Mouse (Mus musculus) adipocyte (in vitro differentiated cells): ENCODE measurements around the gene Hps3.
"Not testable (repeated sequence)": the region's sequence is repeated elsewhere in the genome, so short reads cannot be mapped to it uniquely, and the experiment has no call there.

ENCODE experiments used
- DNase-seq: peaks from one replicate; pipeline ENCODE4 v3.0.0-alpha.2; 2016; ENCODE audit warnings: low spot score

The Hps3 gene

DNA sequence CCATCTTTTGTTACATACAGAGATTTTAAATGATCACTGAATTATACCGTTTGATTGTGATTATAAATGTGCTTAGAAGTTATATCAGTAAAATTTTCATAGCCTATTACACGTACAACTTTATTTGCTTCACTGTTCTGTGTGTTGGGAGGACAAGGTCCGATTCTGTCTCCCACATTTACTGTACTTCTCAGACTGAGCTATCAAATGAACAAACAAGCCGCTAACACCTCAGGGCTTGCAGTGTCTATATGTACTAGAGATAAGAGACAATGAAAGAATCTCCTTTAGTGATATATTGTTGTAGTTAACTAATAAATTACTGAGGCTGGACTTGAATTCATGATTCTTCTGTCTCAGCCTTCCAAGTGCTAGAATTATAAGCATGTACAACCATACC lies 27.8 kb downstream of the Hps3 start:
- no peak for DNase-seq

DNA sequence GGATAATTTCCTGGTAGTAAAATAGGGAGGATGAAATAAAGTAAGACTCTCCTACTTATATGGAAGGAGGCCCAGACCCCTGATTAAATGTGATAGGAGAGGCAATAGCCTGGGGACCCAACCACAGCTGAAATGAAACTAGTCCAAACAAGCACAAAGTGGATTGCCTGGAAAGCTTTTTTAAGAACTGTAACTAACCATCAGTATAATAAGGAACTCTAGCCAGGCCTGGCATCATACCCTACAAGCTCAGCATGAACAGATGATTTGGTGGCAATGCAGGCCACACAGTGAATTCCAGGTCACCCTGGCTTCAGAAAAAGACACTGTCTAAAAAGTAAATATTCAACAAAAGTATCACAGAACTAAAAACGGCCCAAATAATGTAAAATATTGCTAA lies 29.5 kb downstream of the Hps3 start:
- peak; percentile 74 for DNase-seq

DNA sequence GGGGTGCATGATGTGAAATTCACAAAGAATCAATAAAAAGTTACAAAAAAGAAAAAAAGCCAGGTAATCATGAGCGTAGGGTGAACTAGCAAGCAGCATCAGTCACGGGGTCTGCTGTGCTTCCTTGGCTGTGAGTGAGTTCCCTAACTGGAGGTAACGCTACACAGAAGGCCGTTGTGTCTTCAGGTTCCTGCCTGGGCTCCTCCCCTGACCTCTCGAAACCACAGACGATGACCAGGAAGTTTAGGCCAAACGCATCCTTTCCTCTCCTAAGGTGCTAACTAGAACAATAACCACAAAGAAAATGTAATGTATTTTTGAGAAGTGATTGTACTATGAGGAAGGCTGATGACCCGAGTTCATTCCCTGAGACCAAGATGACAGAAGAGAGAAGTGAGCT lies 30.7 kb downstream of the Hps3 start:
- no peak for DNase-seq

DNA sequence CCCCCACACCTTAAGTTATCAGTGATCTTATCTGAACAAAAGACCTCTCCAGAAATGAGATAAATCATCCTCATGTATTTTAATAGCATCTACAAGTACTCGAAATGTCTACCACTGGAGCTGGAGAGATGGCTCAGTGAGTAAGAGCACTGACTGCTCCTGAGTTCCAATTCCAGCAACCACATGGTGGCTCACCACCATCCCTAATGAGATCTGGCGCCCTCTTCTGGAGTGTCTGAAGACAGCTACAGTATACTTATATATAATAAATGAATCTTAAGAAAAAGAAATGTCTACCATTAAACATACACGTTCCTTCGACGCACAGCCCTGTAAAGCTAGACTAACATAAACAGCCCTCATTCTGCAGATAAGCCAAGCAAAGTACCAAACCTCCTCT lies 32.3 kb downstream of the Hps3 start:
- DNase-seq = peak; percentile 33

DNA sequence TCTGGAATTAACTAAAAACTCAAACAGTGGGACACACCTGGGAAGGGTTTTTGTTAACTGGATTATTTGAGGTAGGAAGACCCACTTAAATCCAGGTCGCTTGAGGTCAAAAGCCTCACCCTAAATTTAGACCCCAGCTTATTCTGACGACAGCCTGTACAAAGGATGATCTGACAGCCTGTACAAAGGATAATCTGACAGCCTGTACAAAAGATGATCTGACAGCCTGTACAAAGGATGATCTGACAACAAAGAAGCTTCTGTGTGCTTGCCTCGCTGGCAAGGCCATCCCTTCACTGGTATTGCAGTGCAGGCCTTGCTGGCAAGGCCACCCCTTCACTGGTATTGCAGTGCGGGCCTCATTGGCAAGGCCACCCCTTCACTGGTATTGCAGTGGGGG lies 34.3 kb downstream of the Hps3 start:
- DNase-seq = no peak

DNA sequence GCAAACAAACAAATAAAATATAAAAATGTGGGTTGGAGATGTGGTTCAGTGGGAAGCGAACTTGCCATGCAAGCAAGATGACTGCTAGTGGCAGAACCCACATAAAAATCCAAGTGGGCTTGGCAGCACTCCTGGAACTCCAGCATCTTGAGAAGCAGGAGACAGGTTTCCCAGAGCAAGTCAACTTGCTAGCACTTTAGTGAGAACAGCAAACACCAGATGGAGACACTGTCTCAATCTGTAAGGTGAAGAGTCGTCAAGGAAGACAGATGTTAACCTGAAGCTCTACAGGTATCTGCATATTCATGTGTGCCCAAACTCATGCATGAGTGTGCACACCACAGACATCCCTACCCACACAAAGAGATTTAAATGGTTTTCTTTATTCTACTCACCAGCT lies 35.6 kb downstream of the Hps3 start:
- no peak for DNase-seq

DNA sequence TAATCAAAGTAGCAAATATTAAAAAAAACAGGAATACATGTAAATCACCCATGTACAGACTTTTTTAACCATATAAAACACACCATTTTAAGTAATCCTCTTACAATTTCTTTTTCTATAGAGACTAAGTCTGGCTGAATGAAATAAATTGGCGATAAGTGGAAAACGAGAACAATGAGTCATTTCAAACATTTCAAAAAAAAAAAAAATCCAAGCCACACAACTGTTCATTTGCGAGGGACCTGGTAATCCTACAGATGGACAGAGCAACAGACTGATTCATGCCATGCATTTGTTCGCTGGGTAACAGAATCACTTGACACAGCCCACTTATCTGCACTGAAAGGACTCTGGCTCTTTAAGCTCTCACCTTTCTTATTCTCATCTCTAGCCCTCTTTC lies 42.7 kb downstream of the Hps3 start:
- DNase-seq = no peak

DNA sequence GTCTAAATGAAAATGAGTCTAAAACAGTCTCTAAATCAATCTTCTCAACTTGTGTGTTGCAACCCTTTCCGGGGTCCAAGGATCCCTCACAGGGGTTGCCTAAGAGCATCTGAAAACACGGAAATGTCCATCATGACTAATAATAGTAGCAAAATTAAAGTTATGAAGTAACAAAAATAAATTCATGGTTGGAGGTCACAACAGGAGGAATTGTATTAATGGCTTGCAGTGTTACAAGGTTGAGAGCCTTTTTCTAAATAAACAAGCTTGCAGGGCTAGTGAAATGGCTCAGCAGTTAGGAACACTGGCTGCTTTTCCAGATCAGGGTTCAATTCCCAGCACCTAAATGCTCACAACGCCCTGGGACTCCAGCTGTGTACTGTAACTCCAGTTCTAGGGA lies 45.1 kb downstream of the Hps3 start:
- DNase-seq = peak; percentile 73

DNA sequence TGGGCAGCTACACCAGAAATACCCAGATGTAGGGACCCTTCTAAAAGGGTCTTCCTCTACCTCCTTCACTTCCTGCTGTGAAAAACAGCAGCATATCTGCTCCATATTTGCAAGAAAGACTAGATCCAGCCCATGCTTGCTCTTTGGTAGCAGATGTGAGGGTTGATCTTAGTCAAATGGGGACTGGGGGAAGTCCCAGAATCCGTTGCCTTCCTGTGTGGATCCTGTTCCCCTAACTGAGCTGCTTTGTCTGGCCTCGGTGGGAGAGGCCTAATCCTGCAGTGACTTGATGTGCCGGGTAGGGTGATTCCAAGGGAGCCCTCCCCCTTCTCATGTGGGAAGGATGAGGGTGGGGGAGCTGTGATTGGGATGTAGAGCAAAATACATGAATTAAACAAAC lies 49.0 kb downstream of the Hps3 start:
- DNase-seq = no peak

DNA sequence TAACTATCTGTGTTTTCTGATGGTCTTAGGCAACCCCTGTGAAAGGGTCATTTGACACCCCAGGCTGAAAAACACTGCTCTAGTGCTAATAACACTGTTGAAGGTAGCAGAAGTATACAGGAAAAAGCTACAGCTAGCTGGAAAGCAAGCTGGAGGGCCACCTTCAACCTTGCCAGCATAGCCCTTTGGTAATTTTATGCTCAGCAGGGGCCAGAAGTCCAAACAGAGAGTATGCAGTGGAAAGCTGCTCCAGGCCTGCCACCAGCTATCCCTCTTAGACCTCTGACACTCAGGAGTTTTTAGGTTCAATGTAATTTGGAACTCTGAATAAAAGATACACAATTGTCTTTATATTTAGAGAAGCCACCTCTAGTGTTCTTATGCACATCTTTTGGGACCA lies 52.3 kb downstream of the Hps3 start:
- DNase-seq = no peak

DNA sequence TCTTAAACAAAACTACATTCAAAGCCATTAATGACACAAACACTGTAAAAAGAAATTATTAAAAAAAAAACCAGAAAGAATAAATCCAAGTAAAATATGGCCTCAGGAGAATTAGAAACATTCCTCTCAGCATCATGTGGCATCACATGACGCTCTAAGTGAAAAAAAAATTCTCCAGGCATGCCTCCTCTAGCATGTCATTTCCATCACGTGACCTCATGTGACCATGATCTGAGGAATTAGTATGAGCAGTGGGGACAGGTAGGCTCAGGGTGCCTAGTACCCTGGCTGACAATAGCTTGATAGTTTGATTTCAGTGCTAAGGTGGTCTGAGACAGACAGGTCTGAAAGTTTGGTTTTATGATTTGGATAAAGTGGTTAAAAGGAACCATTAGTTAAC lies 54.0 kb downstream of the Hps3 start:
- no peak for DNase-seq

DNA sequence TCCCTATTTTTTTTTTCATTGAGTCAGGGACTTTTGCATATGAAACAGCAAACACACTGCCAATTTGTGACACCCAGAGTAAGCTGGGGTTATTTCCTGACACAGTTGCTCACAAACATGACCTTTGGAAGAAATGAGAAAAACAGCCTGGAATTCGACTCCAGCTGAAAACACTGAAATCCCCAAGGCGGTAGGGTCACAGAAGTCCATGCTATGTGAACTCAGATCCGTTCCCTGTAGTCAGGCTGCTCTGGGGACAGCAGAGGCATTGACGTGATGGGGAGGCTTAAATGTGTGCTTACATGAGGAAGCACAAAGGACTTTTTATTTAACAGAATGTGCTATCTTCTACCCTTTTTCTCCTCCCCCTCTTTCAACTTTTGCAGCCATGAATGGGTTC lies 56.6 kb downstream of the Hps3 start:
- peak; percentile 98 for DNase-seq

DNA sequence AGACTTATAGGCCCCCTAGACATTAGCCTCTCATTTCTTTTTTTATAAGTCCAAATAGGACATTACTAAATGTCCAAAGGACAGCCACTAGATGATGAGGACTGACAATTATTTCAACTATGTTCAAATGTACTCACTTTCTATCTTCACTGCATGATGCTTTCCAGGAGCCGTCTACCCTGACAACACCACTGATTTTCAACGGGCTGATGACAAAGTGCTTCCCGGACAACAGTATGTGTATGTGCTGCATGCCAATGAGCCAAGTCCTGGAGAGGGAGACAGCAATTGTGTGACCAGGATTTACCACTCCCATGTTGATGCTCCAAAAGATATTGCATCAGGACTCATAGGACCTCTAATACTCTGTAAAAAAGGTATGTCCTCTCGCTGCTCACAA lies 69.0 kb downstream of the Hps3 start:
- no peak for DNase-seq

DNA sequence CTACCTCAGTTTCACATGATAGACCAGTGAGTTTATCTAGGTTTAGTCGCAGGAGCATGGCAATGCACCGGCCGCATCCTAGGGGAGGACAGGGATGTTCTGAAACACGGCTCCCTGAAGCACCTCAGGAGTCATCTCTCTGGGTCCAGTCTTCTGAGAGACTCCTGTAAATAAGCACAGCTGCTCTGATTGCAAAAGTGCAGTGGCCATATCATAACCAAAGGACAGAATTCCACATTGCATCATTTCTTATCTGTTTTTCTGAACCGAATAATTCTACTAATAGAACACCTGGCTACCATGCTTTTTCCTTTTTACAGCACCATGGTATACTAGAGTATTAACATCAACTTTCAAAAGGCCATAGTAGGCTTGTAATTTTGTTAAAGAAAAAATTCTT lies 69.9 kb downstream of the Hps3 start:
- DNase-seq = no peak

DNA sequence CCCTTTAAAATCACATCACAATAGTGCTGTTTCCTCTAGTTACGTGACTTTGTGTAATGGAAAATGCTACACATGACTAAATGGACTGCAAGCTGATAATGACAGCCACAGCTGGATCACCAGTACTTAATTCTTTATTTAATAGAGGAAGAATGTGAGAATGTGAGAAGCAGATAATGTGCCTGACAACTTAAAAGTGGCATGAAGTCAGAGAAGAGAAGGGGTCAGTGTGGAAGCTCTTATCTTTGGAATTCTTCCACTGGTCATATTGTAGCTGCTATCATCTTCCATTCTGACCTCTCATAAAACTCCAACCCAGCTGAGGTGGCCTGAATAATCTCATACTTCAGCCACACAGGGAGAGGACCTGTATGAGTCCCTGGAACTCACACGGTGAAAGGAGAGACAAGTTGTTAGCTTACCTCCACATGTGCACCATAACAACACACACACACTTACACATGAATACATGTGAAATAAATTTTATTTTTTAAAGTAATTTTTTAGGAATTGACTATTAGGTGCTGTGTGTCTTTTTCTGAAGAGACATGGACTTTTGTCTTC lies 70.4 kb downstream of the Hps3 start:
- DNase-seq = no peak

DNA sequence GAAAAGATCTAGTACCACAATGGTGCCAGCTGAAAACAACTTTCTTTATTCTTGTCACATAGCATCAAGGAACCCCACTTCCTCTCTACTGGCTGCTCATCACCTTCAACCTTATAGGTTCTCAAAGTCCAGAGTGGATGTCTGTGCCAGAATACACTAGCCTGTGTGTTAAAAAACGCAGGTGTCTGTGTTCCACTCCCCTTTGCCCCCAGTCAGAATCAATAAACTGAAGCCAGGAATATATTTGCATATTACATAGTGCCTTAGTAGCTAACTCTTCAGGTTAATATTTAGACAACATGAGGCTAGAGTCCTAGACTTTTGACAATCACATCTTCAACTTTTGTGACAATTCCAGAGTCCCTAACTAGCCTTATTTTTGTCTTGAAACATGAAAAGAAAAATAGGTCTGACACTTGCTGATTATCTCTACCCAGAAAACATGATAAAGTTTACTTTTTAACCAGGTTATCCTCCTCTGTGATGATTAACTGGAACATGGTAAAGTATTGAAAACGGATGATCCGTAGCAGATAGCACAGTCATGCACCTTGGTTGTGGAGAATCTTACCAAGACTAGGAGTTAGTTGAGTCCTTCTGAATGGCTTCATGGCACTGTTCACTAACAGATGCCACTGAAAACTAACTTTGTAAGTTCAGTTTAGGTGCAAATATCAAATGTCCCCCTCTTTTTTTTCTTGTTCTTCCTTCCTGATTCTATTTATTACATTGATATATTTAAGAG lies 72.2 kb downstream of the Hps3 start:
- DNase-seq = no peak

DNA sequence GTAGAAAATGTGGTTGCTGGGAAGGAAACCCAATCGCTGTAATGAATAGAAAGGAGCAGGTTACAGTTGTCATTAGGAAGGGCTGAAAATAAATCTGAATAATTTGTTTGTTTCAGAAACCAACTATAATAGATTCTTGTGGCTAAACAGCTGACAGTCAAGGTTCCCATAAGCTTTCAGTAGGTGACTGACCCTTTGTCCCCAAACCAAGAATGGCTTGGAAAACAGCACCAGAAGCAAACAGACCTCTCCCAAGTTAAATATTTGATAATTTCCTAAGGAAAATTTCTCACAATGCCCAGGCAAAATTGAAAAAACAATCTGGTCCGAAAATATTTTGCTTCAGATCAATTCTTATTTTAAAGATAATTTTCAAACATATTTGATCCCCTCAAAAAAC lies 73.8 kb downstream of the Hps3 start:
- DNase-seq = no peak

DNA sequence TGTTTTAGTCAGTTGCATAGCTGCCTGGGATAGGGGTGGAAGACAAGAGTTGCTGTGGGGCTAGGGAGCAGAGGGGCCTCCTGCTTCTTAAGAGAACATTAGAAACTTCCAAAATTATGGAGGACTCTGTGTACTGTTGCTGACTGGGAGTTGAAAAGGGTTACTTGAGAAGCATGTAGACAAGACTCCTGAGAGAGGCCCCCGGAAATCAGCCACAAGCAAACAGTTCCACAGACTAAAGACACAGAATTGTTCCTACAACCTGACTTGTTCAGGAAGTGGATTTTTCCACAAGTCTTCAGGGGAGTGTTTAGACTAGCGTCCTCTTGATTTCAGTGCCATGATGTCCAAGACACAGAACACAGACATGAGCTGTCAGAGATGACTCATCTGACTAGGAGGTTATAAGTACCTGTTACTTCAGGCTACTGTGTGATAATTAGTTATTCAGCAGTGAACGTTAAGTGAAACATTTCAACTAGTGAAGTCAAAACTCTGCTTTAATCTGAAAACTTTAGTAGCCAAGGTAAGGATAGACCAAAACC lies 74.5 kb downstream of the Hps3 start:
- no peak for DNase-seq

DNA sequence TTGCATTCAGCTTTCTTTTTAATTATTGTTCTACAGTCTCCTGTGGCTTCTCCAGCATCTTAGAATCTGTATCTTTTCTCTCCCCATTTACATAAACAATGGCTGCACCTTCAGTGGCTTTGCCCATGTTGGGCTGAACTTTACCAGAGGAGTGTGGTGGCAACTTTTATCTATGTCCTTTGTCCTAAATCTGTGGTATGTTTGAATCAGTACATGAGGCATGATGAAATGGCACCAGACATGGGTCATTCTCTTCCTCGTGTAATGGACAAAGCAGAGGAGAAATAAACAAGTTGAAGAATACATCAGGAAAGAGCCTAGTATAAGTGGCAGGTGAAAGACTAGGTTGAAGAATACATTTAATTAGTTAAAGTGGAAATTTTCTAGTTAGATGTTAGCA lies 76.1 kb downstream of the Hps3 start:
- DNase-seq = peak; percentile 61

DNA sequence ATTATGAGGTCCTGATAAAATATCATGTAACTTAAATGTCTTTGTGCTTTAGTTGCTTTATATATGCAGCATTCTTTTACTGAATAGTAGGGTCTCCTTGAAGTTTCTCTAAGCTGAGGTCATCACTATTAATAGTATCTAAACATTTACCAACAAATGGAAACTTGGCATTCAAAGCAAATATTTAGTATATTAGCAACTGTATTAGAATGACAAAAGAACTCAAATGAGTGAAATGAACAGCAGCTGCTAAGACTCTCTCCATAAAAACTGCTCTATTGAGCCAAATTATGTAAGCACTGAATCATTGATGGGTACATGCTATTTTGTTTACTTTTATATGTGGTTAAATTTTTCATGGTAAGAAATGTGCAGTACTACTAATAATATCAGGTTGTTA lies 77.1 kb downstream of the Hps3 start:
- DNase-seq = peak; percentile 49

DNA sequence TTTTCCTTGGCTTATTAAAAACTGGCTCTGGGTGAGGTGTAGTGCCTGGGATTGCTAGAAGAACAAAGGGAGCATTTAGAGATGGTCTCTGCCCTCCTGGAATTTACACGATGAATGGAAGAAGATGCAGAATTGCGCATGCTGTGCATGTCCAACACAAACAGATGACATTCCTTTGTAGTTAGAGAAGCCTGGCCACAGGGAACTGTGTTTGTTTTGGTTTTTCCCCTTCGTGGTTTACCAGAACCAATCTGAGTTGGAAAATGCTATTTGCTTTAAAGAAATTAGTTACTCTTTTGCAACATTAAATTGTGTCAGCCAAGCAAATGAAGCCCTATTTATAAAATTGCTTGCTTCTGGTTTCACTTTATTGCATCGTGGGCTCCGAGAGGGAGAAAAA lies 78.2 kb downstream of the Hps3 start, which contains the start of gene Cp:
Cp (plus strand) TSS at position 170 of the 400 bp plus-strand sequence.
- peak; percentile 73 for DNase-seq

DNA sequence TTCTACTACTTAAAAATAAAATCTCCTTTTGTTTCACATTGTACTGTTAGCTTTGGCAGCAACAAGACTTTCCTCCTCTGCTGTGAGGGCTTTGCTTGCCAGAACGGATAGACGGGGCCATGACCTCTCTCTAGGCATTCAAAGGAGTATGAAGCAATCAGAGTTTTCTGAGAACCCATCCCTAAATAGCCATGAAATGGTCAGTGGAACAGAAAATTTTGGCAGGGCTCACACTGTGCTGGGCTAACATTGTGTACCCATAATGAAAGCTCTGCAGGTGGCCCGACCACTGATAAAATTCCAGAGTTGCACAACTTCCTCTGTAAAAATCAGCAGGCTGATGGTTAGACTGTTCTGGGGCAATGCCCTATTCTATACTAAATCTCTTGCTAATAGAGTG lies 81.2 kb downstream of the Hps3 start:
- DNase-seq = peak; percentile 97

DNA sequence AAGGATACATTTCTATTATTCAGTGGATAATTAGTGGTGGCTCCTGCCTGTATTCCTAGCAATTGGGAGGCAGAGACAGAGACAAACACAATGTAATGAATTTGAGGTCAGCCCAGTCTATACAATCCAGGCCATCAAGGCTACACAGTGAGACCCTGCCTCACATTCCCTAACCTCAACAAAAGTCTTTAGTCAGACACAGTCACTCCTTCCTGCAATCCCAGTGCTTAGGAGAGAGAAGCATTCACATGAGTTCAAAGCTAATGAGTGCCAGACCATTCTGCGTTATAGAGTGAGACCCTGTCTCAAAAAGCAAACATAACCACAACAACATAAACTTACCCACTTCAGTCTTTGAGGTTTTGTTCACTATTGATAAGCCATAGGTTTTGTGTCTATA lies 81.7 kb downstream of the Hps3 start:
- no peak for DNase-seq

DNA sequence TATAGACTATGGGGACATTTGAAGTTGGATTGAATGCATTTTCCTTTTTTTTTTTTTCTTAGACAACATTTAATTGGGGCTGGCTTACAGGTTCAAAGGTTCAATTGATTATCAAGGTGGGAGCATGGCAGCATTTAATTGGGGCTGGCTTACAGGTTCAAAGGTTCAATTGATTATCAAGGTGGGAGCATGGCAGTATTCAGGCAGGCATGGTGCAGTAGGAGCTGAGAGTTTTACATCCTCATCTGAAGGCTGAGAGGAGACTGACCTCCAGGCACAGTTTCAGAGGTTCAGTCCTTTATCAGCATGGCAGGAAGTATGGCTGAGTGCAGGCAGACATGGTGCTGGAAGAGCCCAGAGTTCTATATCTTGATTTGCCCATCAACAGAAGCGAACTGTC lies 85.7 kb downstream of the Hps3 start:
- DNase-seq = not testable (repeated sequence)
